Mouse (Mus musculus): ENCODE measurements around the gene Rreb1.
A peak's percentile ranks its signal among the peaks of the same experiment; 100 is the strongest.

Gene Rreb1

DNA sequence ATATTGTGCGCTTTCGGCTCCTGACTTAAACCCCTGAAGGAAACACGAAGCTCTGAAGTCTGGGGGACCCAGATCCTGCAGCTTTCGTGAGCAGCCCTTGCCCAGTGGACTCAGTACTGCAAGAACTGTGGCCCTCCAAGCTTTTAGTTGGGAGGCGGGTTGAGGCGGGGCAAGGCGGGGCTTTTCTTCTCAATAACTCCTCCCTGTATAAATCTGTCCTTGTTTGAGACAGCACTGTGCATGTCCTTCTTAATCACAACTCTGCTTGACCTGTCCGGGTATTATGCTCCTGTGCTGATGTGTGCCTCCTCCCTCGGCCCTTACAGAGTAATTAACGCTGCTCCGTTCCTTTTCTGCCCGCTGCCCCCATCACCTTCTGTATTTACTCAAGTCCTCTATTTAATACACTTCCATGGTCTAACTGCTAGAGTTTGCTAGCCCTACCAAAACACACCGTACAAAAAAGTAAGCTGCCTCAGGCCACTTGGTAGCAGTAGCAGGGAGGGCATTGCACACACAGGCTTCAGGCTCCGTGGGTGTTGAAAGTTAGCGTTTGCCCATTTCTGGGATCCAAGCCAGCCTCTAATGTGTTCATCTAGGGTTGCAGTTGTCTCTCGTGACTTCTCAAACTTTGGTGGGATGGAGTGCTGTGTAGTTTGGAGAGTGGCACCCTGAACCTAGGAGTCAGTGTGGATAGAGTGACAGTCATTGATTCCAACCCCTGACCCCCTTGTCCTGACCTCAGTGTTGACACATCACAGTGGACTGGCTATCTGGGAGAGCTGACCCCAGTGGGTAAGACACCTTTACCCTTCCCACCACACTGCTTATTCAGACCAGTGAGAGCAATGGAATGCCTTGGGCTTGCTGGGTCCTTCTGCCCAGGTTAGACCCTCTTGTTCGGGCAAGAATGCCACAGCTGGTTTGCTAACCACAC is 164.0 kb downstream of the Rreb1 start:
- no peak for DNase-seq (ENCODE audit: low read depth, low spot score)

DNA sequence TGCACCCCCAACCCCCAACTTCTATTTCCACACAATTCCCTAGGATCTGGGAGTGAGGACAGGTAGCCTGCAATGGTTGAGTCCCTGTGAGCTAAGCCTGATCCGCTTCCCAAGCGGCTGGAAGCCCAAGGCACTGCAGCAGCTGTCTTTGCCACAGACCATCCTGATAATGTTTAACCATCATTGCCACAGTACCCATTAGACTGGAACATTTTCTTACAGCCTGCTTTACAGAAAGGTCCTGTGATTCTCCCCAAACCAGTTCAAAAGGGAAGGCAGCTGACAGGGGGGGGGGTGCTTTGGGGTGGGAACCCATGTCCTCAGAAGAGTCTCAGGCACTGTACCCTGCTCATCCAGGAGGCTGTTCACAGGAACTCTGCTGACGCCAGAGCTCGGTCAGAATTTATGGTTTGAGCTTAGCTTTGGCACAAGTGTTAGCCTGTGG is 164.7 kb downstream of the Rreb1 start:
- DNase-seq (ENCODE audit: low read depth, low spot score): no peak

DNA sequence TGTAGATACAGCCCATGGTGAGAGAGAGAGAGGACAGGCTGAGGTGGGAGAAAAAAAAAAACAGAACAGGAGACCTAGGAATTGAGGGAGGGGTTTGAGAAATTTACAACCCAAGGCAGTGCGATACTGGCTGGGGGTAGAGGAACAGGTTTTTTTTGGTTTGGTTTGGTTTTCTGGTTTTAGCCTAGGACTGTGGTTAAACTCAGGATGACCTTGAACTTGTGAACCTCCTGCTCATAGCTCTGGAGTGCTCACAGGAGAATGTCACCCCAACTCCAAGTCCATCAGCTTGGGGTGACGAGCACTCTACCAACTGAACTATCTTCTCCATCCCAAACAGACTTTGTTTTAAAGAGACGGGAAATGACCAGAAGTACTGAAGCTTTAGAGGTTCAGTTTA is 165.3 kb downstream of the Rreb1 start:
- DNase-seq (ENCODE audit: low read depth, low spot score): peak; percentile 56

DNA sequence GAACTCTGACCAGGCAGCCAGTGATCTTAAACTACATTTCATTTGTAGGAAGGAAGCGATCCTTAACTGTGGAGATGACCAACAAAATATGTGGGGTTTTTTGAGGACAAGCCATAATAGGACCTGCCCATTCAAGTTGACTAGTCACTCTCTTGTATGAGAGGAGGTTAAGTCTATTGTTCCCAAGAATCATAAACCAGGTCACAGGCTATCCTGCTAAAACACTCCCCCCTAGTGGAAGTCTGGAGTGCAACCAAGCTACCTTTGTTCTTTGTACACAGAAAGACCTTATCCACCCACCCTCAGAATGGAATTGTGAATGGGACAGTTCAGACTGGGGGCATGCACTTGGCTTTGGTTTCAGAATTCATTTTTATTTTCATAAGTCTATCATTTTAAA is 166.1 kb downstream of the Rreb1 start:
- peak; percentile 74 for DNase-seq (ENCODE audit: low read depth, low spot score)

DNA sequence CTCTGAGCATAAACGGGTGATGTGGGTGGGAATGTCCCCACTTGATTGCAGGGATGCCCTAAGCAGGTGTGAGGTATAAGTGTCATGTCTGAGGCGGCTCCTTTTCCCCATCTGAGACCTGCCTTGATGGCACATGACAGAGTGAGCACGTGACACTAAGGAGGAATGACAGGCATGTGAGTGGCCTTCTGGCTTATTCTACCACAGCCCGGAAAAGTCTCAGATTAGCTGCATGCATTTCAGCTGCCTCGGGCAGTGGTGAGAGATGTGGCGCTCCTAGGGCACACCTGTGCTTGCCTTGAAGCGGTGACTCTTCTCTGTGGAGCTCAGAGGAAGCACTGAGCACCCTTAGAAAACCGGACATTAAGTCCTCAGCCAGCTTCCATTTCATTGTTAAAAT is 167.2 kb downstream of the Rreb1 start:
- DNase-seq (ENCODE audit: low read depth, low spot score): no peak

DNA sequence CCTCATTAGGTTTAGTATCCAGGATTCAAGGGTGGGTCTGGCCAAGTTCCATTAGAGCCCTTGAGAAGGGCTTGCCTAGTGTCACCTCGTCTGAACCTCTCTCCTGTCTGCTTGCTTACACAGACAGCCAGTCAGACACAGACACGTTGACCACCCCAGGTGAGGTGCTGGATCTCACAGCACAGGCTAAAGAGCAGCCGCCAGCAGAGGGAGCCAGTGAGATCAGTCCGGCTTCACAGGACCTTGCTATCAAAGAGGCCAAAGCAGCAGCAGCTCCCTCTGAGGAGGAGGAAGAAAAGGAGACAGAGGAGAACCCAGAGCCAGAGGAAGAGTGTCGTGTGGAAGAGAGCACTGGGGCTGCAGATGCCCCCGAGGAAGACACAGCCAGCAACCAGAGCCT is 168.5 kb downstream of the Rreb1 start:
- DNase-seq (ENCODE audit: low read depth, low spot score): peak; percentile 83

DNA sequence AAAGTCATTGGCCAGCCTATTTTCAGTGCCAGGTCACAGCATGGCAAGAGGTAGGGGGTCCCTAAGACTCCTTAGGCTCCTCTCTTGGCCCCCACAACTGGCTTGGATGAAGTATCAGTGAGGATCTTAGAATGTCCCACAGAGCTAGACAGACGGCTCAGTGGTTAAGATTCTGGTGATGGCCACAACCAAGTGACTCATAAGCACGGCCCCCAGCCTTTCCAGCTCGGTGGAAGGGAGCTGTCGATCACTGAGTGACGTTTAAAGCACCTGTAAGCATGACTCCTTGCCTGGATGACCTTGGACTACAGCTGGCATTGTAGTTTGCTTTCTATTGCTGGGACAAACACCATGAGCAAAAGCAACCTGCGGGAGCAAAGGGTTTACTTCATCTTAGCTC is 174.8 kb downstream of the Rreb1 start:
- no peak for DNase-seq (ENCODE audit: low read depth, low spot score)

DNA sequence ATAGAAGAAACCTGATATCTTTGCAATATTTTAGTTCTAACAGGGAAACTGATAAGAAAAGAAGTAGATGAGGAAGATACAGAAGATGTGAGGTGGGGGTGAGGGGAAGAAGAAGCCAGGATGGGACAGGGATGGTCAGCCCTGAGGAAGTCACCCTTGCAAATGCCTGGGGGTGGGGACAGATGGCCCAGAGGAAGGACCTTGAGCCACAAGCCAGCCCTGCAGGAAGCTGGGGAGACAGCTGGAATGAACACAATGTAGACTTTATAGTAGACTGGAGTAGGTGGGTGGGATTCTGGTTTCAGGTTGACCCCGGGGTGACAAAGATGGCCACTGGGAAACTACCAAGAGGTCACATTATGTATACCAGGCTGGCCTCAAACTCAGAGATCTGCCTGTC is 176.1 kb downstream of the Rreb1 start:
- no peak for DNase-seq (ENCODE audit: low read depth, low spot score)

DNA sequence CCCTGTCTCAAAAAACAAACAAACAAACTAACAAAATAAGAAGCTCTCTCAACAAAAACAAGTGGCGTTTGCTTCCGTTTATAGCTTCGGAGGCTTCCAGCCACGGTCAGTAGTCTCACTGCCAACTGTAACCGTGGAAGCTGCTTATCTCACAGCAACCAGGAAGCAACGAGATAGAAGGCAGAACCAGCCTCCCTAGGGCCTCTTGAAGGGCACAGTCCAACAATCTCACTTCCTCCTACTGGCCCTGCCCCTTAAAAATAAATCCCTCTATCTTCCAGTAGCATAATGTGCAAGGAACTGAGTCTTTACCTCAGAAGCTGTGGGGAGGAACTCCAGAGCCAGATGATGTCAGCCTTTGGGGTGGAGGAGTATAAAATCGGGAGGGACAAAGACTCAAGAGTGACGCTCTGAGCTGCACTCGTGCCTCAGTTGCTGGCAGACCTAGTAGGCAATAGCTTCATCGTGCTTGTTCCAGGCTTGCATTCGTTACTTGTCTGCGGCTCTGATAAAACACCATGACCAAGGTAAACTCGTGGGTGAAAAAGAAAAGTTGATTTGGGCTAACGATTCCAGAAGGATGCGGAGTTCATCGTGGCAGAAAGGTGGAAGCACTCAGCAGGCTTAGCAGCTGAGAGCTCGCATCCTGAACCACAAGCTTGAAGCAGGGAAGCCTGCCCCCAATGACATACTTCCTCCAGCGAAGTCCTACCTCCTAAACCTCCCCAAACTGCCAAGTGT is 180.5 kb downstream of the Rreb1 start:
- no peak for DNase-seq (ENCODE audit: low read depth, low spot score)

DNA sequence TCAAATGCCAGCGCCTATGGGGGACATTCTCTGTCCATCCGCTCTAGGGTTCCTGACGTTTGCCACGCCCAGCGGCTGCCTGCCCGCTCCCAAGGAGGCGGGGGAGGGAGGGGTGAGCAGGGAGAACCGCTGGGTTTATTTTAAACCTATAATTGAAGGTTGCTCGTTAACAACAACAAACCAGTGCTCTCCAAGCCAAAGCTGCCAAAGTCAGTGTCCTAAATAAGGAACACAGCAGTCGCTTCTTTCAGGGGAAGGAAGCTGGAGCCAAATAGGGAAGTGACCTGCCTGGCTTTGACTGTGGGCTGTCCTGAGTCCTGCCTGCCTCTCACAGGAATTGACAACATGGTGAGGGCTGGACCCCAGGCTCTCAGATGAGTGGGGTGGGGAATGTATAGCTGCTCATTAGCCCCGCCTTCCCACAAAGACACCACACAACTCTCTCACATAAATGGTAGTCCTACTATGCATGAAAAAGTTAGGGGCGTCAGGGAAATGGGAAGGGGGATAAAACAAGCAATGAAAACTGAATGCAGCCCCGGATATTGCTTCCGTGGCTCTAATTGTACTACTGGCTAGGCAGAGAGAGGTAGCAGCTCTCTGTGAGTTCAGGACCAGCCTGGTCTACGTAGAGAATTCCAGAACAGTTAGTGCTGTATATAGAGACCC is 181.2 kb downstream of the Rreb1 start:
- no peak for DNase-seq (ENCODE audit: low read depth, low spot score)

DNA sequence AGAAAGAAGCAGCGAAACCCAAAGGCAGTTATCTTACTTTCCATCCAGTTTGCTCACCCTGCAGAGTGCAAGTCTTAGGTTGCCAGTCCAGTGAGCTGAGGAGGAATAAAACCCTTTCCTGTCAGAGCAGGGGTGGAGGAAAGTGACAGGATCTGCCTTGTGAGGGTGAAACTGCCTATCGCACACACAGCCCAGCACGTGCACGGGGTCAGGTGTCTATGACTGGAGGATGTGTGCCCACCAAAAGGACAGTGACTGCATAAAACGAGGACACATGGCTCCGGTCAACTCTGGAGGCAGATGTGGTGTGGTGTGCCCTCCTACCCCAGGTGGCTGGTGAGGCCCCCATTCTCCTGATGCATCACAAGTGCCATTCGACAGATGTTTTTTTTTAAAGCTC is 181.7 kb downstream of the Rreb1 start:
- DNase-seq (ENCODE audit: low read depth, low spot score): no peak

DNA sequence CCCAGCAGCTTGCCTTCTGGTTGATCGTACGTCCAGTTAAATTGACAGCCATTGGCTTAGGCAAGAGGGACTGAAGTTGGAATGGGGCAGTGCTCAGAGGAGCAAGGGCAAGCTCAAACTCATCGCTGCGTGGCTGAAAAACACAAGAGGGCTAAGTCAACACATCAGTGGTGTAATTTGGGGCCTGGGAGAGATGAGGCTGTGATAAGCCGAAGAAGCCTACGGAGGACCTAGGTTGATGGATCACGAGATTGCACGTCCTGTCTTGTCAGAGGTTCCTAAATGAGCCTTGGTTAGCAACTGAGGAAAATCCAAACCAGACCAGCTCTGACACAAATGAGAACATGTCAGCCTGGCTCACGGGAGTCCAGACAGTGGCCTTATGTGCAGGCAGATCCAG is 184.3 kb downstream of the Rreb1 start:
- DNase-seq (ENCODE audit: low read depth, low spot score): no peak

DNA sequence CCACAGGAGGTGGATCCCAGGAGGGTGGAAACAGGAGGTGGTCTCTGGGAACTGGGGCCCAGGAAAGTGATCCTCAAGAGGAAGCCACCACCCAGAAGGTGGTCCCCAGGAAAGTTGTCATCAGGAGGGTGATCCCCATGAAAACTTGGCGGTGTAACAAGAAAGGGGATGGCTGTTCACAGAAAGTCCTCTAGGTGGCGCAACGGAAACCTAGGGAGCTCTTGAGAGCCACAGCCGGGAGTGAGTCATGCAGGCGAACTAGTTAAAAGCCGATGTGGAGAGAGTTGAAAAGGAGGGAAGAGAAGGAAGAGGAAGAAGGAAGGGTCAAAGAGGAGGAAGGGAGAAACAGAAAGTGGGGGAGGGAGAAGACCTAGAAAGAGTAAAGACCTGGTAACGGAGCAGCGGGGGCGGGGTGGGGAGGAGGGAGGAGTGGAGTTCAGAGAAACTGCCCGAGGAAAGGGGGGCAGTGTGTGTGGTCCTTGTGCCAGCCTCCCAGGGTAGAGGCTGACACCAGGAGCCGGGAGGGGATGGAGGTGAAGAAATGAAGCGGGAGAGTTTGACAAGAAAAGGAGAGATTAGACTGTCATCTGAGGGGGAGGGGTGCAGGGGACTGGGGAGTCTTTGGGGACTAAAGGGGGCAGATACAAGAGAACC is 185.3 kb downstream of the Rreb1 start:
- peak; percentile 90 for DNase-seq (ENCODE audit: low read depth, low spot score)

DNA sequence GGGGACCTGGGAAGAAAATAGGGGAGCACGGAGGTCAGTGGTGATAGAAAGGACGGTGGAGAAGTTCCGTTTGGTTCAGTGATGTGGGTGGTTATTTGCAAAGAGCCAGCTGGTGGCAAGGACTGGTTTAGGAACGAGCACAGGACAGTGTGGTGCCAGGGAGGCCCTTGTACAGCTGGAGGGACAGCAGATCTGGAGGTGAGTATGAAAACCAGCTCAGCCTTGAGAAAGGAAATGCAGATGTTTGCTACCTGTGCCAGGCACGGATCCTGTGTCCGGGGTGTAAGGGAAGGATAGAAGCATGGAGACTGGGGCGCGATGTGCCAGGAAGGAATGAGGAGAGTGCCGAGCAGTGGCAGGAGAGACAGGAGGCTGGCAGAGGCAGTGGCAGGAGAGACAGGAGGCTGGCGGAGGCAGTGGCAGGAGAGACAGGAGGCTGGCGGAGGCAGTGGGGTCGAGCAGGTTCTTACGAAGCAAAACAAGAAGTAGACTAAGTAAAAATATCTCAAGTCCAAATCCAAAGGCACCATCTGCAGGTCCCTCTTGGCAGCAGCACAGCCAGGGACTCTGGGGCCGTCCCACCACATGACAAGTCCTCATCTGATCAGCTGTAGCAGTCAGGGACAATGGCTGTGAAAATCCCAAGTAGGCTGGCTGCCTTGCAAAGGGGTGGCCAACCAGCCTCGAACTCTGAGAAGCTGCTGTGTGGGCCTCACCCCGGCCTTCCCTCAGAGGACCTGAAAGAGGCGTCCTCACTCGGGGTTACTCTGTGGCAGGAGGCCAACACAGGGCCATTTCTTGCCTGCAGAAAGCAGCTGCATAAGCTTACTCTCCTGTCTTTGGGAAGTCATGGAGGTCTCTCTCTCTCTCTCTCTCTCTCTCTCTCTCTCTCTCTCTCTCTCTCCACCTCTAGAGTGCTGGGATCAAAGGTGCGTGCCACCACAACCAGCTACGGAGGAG is 186.2 kb downstream of the Rreb1 start:
- DNase-seq (ENCODE audit: low read depth, low spot score): no peak

DNA sequence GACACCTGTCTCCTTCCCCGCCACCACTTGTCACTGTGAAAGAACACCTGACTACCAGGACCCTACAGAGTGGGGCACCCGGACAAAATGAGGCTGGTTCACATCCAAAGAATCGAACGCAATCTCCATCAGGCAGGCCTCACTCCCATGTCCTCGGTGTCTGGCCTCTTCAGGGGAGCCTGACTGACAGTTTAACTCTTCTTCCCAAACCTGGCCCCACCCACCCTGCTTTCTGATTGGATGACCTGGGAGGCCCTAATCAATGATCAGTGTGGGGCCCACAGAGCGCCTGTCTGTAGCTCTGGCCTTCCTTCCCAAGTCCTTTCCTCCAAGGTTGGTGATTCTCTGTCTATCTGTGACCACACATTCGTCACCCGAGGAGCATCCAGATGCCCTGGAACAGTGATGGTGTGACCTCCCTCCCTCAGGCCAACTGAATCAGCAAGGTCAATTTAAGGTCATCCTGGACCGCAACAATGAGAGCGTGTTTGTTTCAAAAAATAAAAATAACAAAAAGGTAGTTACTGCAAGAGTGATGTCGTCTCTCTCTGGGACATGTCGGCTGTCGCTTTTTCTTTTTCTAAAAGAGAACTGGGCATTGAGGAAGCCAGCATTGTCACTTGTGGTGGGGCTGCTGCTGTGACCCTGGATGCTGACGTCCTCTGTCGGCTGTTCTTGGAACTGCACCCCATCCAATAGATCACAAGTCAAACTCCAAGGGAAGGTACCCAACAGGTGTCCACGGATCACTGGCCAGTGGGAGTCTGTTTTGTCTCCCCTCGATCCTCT is 187.1 kb downstream of the Rreb1 start:
- peak; percentile 93 for DNase-seq (ENCODE audit: low read depth, low spot score)

DNA sequence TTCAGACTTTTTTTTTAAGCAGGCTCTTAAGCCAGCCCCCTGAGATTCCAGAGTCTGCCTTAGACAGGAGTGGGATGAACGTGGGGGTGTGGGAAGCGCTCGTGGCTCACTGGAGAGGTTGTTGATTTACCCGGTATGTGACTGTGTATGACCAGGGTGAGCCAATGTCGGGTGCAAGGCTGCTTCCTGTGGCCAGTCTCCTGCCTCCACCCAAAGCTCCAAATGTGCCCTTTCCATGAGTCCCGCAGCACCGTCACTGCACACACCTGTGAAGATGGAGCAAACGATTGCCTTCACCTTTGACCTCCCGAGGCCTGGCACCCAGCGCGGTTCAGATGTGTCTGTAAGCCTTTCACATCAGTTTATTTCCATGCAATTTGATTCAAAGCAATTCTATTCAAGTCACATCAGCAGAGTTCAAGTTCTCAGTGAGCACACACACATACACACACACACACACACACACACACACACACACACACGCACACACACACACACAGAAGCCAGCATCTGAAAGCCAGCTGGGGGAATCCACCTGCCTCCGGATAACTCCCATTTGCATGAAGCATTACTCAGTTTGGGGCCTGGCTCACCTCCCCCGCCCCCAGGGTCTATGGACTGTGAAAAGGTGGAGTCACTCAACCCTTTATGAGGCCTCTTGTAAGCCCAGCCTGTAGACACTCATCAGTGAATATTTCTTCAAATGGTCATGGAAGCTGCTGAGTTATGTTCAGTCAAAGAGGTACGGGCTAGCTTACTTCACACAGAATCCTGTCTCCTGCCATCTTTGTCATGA is 188.3 kb downstream of the Rreb1 start:
- no peak for DNase-seq (ENCODE audit: low read depth, low spot score)

DNA sequence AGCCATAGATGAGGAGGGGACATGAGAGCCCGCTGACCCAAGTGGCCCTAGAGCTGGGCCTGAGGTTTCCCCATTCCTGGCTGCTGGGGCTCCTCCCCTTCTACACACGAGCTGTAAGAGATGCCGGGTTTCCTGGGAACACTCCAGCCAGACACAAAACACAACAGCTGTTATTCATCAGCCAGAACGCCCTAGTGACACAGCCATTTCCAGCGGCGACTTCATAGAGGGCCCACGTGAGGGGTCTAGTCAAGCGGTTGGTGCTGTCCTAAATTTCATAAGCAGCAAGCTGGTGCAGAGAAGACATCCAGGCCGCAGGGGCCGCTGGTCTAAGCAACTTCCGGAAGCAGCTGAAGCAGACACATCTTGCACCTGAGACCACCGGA is 188.8 kb downstream of the Rreb1 start:
- peak; percentile 57 for DNase-seq (ENCODE audit: low read depth, low spot score)

DNA sequence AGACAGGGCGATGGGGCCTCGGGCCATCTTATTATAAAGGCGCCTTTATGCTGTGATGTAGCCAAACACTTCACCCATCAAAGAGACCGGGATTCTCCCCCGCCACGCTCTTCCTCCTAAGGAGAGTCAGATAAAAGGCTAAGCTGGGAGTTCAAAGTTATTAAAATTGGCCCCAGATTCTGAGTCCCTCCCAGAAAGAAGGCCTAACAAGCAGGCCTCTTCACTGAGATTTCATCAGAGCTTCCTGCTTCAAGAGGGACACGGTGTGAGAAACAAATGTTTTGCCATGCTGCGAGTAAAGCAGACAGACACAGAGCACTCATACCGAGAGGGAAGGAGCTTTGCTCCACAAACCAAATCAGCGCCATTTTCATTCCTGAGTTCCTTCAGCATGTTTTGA is 189.4 kb downstream of the Rreb1 start:
- no peak for DNase-seq (ENCODE audit: low read depth, low spot score)

DNA sequence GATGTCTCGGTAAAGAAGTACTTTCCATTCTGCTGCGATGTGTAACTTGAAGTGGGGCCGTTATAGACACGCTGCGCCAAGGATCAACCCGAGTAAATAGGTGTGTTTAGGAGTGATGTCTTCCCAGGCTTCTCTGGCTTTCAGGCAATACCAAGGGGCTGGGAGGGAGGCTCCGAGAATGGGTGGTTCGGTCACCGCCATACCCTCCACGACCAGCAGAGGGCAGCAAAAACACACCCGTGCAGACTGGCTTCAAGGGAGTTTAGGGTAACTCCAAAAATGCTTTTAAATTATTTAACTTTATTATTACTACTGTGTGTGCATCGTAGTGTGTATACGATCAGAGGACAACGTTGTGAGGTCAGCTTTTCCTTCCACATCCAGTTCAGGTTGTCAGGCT is 191.1 kb downstream of the Rreb1 start:
- DNase-seq (ENCODE audit: low read depth, low spot score): peak; percentile 74

Measured in R1 (cell line).